Mouse (Mus musculus): ENCODE results near the gene Ube2r2. TPM values are rescaled to one million over a fixed set of nuclear protein-coding genes. Genes with fewer than 3 reads are reported as not detected.

The Ube2r2 gene
- total and polyA plus RNA-seq, 2 experiments from 2014 or later = 46.7 to 55.8 TPM

DNA sequence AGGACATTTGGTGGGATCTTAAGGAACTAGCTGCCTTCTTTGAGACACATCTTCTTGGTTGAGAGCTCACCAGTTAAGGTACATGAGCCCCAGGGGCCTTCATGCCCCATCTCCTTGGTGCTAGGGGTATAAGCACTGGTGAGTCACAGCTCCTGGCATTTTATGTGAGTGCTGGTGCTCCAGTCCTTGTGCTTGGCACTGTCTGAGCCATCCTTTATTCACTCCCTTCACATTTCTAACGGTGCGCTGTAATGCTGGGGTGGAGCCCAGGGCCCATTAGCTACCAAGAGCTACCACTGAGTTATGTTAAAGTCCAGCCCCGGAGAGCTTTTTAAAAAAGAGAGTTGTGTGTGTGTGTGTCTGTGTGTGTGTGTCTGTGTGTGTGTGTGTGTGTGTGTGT lies 17.6 kb downstream of the Ube2r2 start:
- Histone ChIP-seq H3K4me2 (ENCODE audit: low read depth) (no peak overlapping the region), H3K9ac (no peak overlapping the region), H3K9me3 (ENCODE audit: low read length) (no peaks in the 10 kb centered on the region), H3K36me3 (ENCODE audit: insufficient read depth) (no peaks in the 10 kb centered on the region), H3K27ac (ENCODE audit: low read depth, low read length) (no peak overlapping the region), H3K4me1 (ENCODE audit: insufficient read depth) (no peaks in the 10 kb centered on the region; the same call in 1 of the 2 replicates), H3K4me3 (ENCODE audit: low read depth, low read length) (no peak overlapping the region), H3K27me3 (ENCODE audit: insufficient read depth, low read length) (no peaks in the 10 kb centered on the region)
- ATAC-seq = no peak
- 59% methylated on average over 3 of the region's 3 CpGs for WGBS
- no peak for TF ChIP-seq CTCF (IDR thresholded peaks at IDR 0.05; ENCODE audit: low read depth)
- DNase-seq = no peak

DNA sequence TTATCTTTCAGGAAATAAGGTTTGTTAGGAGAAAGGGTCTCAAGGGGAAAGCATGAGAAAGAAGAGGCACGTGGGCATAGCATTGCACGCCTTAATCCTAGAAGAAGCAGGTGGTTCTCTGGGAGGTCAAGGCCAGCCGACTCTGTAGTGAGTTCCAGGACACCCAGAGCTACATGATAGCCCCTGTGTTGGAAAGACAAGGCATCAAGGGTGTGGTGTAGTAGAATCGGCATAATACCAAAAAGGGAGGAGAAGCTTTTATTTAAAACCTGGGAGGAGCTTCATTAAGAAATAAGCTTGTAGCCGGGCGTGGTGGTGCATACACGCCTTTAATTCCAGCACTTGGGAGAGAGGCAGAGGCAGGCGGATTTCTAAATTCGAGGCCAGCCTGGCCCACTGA lies 21.4 kb downstream of the Ube2r2 start:
- Histone ChIP-seq H3K36me3 (ENCODE audit: insufficient read depth) (no peaks in the 10 kb centered on the region), H3K4me2 (ENCODE audit: low read depth) (no peak overlapping the region), H3K4me3 (ENCODE audit: low read depth, low read length) (no peak overlapping the region), H3K27ac (ENCODE audit: low read depth, low read length) (no peak overlapping the region), H3K9ac (no peak overlapping the region), H3K9me3 (ENCODE audit: low read length) (no peaks in the 10 kb centered on the region), H3K4me1 (ENCODE audit: insufficient read depth) (no peaks in the 10 kb centered on the region; the same call in 1 of the 2 replicates), H3K27me3 (ENCODE audit: insufficient read depth, low read length) (no peaks in the 10 kb centered on the region)
- TF ChIP-seq CTCF (IDR thresholded peaks at IDR 0.05; ENCODE audit: low read depth) = no peak
- ATAC-seq (no peak), DNase-seq (no peak)
- 86% methylated on average over 9 of the region's 9 CpGs for WGBS

DNA sequence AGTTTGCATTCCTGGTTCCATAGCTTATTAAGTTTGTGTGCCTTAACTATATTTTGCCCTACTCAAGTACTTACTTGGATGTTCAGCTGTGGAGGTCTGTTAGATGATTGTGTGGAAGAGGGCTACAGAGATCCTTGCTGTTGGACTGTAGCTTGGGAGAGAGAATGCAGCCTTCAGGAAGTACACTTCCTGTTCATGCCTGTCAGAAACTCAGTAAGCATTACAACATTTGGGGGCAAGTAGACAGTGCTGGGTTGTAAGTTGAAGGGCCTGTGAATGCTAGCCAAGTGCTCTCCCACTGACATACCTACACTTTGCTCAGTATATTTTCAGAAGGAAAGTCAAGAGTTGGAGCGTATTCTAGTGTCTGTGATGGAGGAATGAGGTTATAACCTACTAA lies 22.7 kb downstream of the Ube2r2 start:
- Histone ChIP-seq H3K27ac (ENCODE audit: low read depth, low read length) (no peak overlapping the region), H3K4me3 (ENCODE audit: low read depth, low read length) (no peak overlapping the region), H3K9ac (no peak overlapping the region), H3K9me3 (ENCODE audit: low read length) (no peaks in the 10 kb centered on the region), H3K4me2 (ENCODE audit: low read depth) (no peak overlapping the region), H3K36me3 (ENCODE audit: insufficient read depth) (no peaks in the 10 kb centered on the region), H3K27me3 (ENCODE audit: insufficient read depth, low read length) (no peaks in the 10 kb centered on the region), H3K4me1 (ENCODE audit: insufficient read depth) (no peaks in the 10 kb centered on the region; the same call in 1 of the 2 replicates)
- no peak for TF ChIP-seq CTCF (IDR thresholded peaks at IDR 0.05; ENCODE audit: low read depth)
- no peak for DNase-seq
- 100% methylated on average over 1 of the region's 1 CpGs for WGBS
- no peak for ATAC-seq

DNA sequence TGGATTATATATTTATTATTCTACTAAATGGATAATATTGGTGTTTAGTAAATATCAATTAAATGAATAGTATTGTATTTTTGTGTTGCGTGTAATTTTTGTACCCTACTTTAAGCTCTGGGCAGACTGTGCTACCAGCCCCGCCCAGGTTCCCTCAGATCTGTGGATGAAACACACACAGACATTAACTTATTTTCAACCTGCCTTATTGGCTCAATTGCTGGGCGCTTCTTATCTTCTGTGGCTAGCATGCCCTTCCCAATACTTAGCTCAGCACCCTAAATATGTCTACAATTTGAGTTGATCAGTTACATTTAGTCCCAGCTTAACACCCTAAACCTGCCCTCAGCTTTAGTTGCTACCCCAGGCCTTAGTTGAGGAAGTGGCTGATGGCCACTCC lies 25.7 kb downstream of the Ube2r2 start:
- H3K27ac ChIP-seq (ENCODE audit: low read depth, low read length) = no peak overlapping the region
- no peak for TF ChIP-seq CTCF (IDR thresholded peaks at IDR 0.05; ENCODE audit: low read depth)
- H3K9me3 ChIP-seq (ENCODE audit: low read length) = no peaks in the 10 kb centered on the region
- H3K4me3 ChIP-seq (ENCODE audit: low read depth, low read length) = no peak overlapping the region
- ATAC-seq (no peak), DNase-seq (no peak)
- no peaks in the 10 kb centered on the region for H3K27me3 ChIP-seq (ENCODE audit: insufficient read depth, low read length)
- no peak overlapping the region for H3K9ac ChIP-seq
- no peak overlapping the region for H3K4me2 ChIP-seq (ENCODE audit: low read depth)
- 96% methylated on average over 3 of the region's 3 CpGs for WGBS
- H3K4me1 ChIP-seq (ENCODE audit: insufficient read depth) = peaks cover 1% of the 10 kb centered on the region; the same call in 1 of the 2 replicates
- H3K36me3 ChIP-seq (ENCODE audit: insufficient read depth) = no peaks in the 10 kb centered on the region

DNA sequence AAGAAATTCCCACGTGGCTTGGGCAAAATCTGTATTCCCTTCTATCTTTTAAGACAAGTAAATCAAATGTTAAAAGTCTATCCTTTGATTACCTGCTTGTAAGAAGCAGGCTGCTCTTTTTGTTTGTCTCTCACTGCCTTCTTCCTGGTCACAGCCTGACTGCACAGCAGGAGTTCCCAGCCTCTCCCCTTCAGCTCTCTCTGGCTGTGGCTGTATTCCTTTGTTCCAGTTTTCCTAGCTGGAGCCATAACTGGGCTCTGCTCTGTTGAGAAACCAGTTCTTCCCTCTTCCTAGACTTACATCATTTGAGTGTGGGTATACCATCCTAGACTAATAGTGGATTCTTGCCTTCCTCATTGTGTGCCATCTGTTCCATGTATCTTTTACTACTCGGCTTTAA lies 29.4 kb downstream of the Ube2r2 start:
- no peak for TF ChIP-seq CTCF (IDR thresholded peaks at IDR 0.05; ENCODE audit: low read depth)
- Histone ChIP-seq H3K9me3 (ENCODE audit: low read length) (no peaks in the 10 kb centered on the region), H3K9ac (no peak overlapping the region), H3K36me3 (ENCODE audit: insufficient read depth) (peaks cover 13% of the 10 kb centered on the region; the same call in 1 of the 2 replicates), H3K4me1 (ENCODE audit: insufficient read depth) (0 out of 2 replicates have a peak, but pooled peaks cover 5% of the 10 kb centered on the region), H3K4me2 (ENCODE audit: low read depth) (no peak overlapping the region), H3K27me3 (ENCODE audit: insufficient read depth, low read length) (no peaks in the 10 kb centered on the region), H3K4me3 (ENCODE audit: low read depth, low read length) (no peak overlapping the region), H3K27ac (ENCODE audit: low read depth, low read length) (no peak overlapping the region)
- no peak for DNase-seq
- WGBS = 13% methylated on average over 2 of the region's 2 CpGs
- no peak for ATAC-seq

DNA sequence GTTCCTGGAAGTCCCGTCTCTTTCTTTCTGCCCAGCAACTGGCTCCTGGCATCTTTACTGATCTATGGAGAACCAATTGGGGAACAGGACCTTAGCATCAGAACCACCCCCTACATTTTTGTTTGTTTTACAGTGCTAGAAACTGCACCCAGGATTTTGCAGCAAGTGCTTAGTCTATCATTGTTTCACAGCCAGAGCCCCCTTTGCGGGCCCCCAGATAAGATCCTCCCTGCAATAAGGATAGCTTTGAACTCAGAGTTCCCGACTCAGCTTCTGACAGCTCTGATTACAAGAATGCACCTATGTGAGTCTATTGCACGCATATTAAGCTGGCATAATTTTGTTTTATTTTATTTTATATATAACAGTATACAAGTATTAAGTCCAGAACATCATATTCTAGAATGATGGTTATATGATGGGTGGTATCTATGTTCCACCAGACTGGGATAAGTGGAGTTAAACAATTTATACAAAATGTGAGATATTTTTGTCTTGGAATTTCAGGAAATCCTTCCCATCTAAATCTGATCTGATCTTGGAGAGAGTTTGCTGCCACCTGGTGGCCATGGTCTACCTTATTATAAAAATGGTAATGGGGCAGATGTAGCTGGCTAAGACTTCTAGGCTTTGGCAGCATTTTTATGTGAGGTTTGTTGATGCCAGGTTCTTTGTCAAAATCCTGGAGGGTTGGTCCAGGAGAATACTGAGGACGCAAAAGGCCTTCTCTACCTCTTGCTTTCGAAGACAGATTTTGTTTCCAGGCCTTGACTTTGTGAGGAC lies 30.3 kb downstream of the Ube2r2 start:
- H3K4me2 ChIP-seq (ENCODE audit: low read depth) = no peak overlapping the region
- H3K36me3 ChIP-seq (ENCODE audit: insufficient read depth) = peaks cover 14% of the 10 kb centered on the region; the same call in 1 of the 2 replicates
- peak overlapping the region; percentile 51; the same call in 1 of the 2 replicates for H3K27ac ChIP-seq (ENCODE audit: low read depth, low read length)
- H3K9ac ChIP-seq = no peak overlapping the region
- DNase-seq (peak; percentile 93), ATAC-seq (peak; percentile 66; the same call in 1 of the 2 replicates)
- 0 out of 2 replicates have a peak, but pooled peaks cover 5% of the 10 kb centered on the region for H3K4me1 ChIP-seq (ENCODE audit: insufficient read depth)
- H3K9me3 ChIP-seq (ENCODE audit: low read length) = no peaks in the 10 kb centered on the region
- no peaks in the 10 kb centered on the region for H3K27me3 ChIP-seq (ENCODE audit: insufficient read depth, low read length)
- no peak overlapping the region for H3K4me3 ChIP-seq (ENCODE audit: low read depth, low read length)
- WGBS = 54% methylated on average over 6 of the region's 6 CpGs
- peak; percentile 78 for TF ChIP-seq CTCF (IDR thresholded peaks at IDR 0.05; ENCODE audit: low read depth)

DNA sequence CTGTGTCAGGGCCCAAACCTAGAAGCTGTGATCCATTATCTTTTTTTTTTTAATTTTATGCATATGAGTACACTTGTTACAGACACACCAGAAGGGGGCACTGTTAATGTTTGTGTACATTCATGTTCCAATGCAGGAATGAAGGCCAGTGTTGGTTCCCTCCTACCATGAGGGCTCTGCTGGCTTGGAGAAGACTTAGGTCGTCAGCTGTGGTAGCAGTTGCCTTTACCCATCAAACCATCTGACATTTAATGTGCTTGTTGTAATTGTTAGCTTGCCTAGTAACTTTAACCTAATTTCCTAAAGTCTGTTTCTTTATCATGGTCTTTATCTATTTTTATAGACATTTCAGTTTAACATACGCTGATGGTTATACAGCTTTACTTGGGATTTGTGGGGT lies 35.4 kb downstream of the Ube2r2 start:
- 77% methylated on average over 2 of the region's 2 CpGs for WGBS
- peak; percentile 13; the same call in 1 of the 2 replicates for TF ChIP-seq CTCF (IDR thresholded peaks at IDR 0.05; ENCODE audit: low read depth)
- Histone ChIP-seq H3K4me2 (ENCODE audit: low read depth) (no peak overlapping the region), H3K9ac (no peak overlapping the region), H3K27ac (ENCODE audit: low read depth, low read length) (no peak overlapping the region), H3K4me3 (ENCODE audit: low read depth, low read length) (no peak overlapping the region), H3K27me3 (ENCODE audit: insufficient read depth, low read length) (no peaks in the 10 kb centered on the region), H3K36me3 (ENCODE audit: insufficient read depth) (peaks cover 14% of the 10 kb centered on the region; the same call in 1 of the 2 replicates), H3K4me1 (ENCODE audit: insufficient read depth) (0 out of 2 replicates have a peak, but pooled peaks cover 5% of the 10 kb centered on the region), H3K9me3 (ENCODE audit: low read length) (no peaks in the 10 kb centered on the region)
- DNase-seq (no peak), ATAC-seq (no peak)

All from forebrain, postnatal 0 days (tissue).